ENCODE assay signal across 12 mouse cellular contexts in genomic region chr7:105514561-105514960, GRCm38 (mm10). TPM values are rescaled to one million over a fixed set of nuclear protein-coding genes. Genes with fewer than 3 reads are reported as not detected.
DNase-seq lines count a peak whose midpoint lies in the region; ATAC-seq and TF ChIP-seq lines count a peak whose summit lies in the region.
"Had no signal": no experiment of that assay in that cellular context is flagged by ENCODE, and none has a peak within 500 bp of the region (broad histone marks: within the 10 kb centered on the region; RNA-seq: fewer than 3 reads in every experiment).

No protein-coding gene starts in this region.

- peaks cover 18% of the 10 kb centered on the region for H3K4me1 ChIP-seq in hindbrain, embryonic 14.5 days (replicated peaks; ENCODE audit: control insufficient read depth, insufficient read depth, low read length)
- no peaks in the 10 kb centered on the region; the same call in 1 of the 2 replicates for H3K4me1 ChIP-seq in midbrain, postnatal 0 days (ENCODE audit: insufficient read depth, low read length)
- H3K4me1 ChIP-seq: liver, embryonic 12.5 days had no signal

- no peaks in the 10 kb centered on the region for H3K9me3 ChIP-seq in hindbrain, embryonic 14.5 days (ENCODE audit: control insufficient read depth, low read length)
- H3K9me3 ChIP-seq in midbrain, postnatal 0 days (ENCODE audit: low read length) = no peaks in the 10 kb centered on the region
- H3K9me3 ChIP-seq: liver, embryonic 12.5 days had no signal

- no peak for TF ChIP-seq CTCF in midbrain, postnatal 0 days (IDR thresholded peaks at IDR 0.05)

- peak; percentile 26; the same call in 1 of the 2 replicates for ATAC-seq in frontal cortex, adult (ENCODE audit: low TSS enrichment)
- peak; percentile 21 for ATAC-seq in hindbrain, embryonic 14.5 days (ENCODE audit: low FRiP score)
- peak; percentile 3; the same call in 1 of the 2 replicates for ATAC-seq in midbrain, postnatal 0 days (ENCODE audit: low FRiP score)
- ATAC-seq: liver, embryonic 12.5 days had no signal

- no peak overlapping the region for H3K4me2 ChIP-seq in hindbrain, embryonic 14.5 days (replicated peaks)
- no peak overlapping the region for H3K4me2 ChIP-seq in midbrain, postnatal 0 days (ENCODE audit: low read depth, low read length, poor library complexity, severe bottlenecking)
- H3K4me2 ChIP-seq: heart, embryonic 11.5 days; liver, embryonic 12.5 days; lung, embryonic 14.5 days had no signal

- no peaks in the 10 kb centered on the region for H3K27me3 ChIP-seq in hindbrain, embryonic 14.5 days (ENCODE audit: control insufficient read depth, insufficient read depth, low read length)
- H3K27me3 ChIP-seq in midbrain, postnatal 0 days (ENCODE audit: insufficient read depth, low read length) = no peaks in the 10 kb centered on the region

- no peak for DNase-seq in frontal cortex, postnatal 25 days (ENCODE audit: low spot score in 2 of 2)
- DNase-seq in brain, adult 2 months (ENCODE audit: low read depth, low spot score) = peak; percentile 51
- peak; percentile 33 for DNase-seq in hindbrain, embryonic 14.5 days (ENCODE audit: low spot score)
- peak; percentile 17 for DNase-seq in midbrain, postnatal 0 days (ENCODE audit: low spot score)
- DNase-seq in adrenal gland, adult 2 months = no peak
- no peak for DNase-seq in kidney, postnatal 36 days

- H3K9ac ChIP-seq in hindbrain, embryonic 14.5 days = no peak overlapping the region
- no peak overlapping the region for H3K9ac ChIP-seq in midbrain, postnatal 0 days (replicated peaks; ENCODE audit: low read length, poor library complexity, severe bottlenecking)
- H3K9ac ChIP-seq: liver, embryonic 12.5 days; lung, embryonic 14.5 days had no signal

- WGBS in hindbrain, embryonic 14.5 days = 45% methylated on average over 5 of the region's 5 CpGs
- 48% methylated on average over 5 of the region's 5 CpGs for WGBS in midbrain, postnatal 0 days

- H3K4me3 ChIP-seq in hindbrain, embryonic 14.5 days (replicated peaks; ENCODE audit: low read length) = no peak overlapping the region
- H3K4me3 ChIP-seq in midbrain, postnatal 0 days (ENCODE audit: low read depth, low read length) = no peak overlapping the region
- H3K4me3 ChIP-seq: liver, embryonic 12.5 days had no signal

- H3K36me3 ChIP-seq in hindbrain, embryonic 14.5 days (replicated peaks; ENCODE audit: control insufficient read depth, insufficient read depth) = no peaks in the 10 kb centered on the region
- no peaks in the 10 kb centered on the region for H3K36me3 ChIP-seq in midbrain, postnatal 0 days (ENCODE audit: insufficient read depth, low read length)
- H3K36me3 ChIP-seq: liver, embryonic 12.5 days had no signal

- no peak overlapping the region for H3K27ac ChIP-seq in hindbrain, embryonic 14.5 days
- H3K27ac ChIP-seq in midbrain, postnatal 0 days (ENCODE audit: low read depth, low read length) = peak overlapping the region; percentile 51
- H3K27ac ChIP-seq: kidney, postnatal 0 days; liver, embryonic 12.5 days had no signal

RNA-seq across cellular contexts. Expression of gene Cavin3, which starts 32.5 kb away (rescaled TPM):
- 32.6 and 36.0 TPM in 2 replicates for polyA plus RNA-seq in hindbrain, embryonic 14.5 days (2014; fragmentation: Nextera tagmentation; extraction: Ambion mirVana)
- total RNA-seq in midbrain, postnatal 0 days (2014; rRNA removed) = 24.8 and 33.5 TPM in 2 replicates
- 34.6 and 40.4 TPM in 2 replicates for polyA plus RNA-seq in midbrain, postnatal 0 days (2015; fragmentation: Nextera tagmentation; extraction: Ambion mirVana)
- 10 to 100 TPM; 71.0 to 90.9 TPM for total RNA-seq in adrenal gland, adult 2 months (2021)
- polyA plus RNA-seq in adrenal gland, adult 2 months (2012; rRNA removed) = 158 and 163 TPM in 2 replicates
- total RNA-seq: monocyte, adult 5-6 weeks had no signal

RNA-seq across cellular contexts. Expression of gene Smpd1, which starts 39.6 kb away (rescaled TPM):
- polyA plus RNA-seq in hindbrain, embryonic 14.5 days (2014; fragmentation: Nextera tagmentation; extraction: Ambion mirVana) = 95.9 and 106 TPM in 2 replicates
- 162 and 182 TPM in 2 replicates for total RNA-seq in midbrain, postnatal 0 days (2014; rRNA removed)
- 115 and 127 TPM in 2 replicates for polyA plus RNA-seq in midbrain, postnatal 0 days (2015; fragmentation: Nextera tagmentation; extraction: Ambion mirVana)
- total RNA-seq in adrenal gland, adult 2 months (2021) = 10 to 100 TPM; 56.2 to 68.5 TPM
- 74.0 and 75.4 TPM in 2 replicates for polyA plus RNA-seq in adrenal gland, adult 2 months (2012; rRNA removed)

Comparison
In these comparisons a context has a peak if more than half of its experiments do, and no peak if none do; other contexts are left out.
1. DNase-seq: peak in brain, adult 2 months (single experiment), hindbrain, embryonic 14.5 days (single experiment) and midbrain, postnatal 0 days (single experiment); none in frontal cortex, postnatal 25 days (0 of 2), adrenal gland, adult 2 months (single experiment) and kidney, postnatal 36 days (0 of 2).
2. Peak in every context shown above with its lines, with median percentiles within 50 percentile points of each other: ATAC-seq.